Mouse (Mus musculus): ENCODE measurements around the gene Olfr978. TPM values are rescaled to one million over a fixed set of nuclear protein-coding genes. Genes with fewer than 3 reads are reported as not detected.

Olfr978 gene
- not detected in 2 replicates for polyA plus RNA-seq (2012; ENCODE audit: low replicate concordance)

DNA sequence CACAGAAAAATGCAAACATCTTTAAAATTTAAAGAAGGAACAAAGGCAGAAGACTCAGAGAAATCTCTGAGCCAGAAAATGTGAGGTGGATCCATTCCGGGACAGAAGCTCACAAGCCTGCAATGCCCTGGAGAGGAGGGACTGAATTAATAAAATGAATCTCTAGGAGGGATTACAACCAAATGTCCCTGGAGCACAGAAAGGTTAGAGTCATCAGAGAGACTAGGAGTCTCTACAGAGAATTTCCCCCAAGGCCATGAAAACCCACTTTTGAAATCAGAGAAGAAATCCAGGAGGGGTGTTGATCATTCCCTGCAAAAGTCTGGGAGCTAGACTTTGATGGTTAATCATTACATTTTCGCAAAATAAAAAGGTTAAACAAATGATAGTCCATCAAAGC is at the start of gene Olfr978:
Olfr978 (plus strand) TSS at position 301 of the 400 bp plus-strand sequence.

DNA sequence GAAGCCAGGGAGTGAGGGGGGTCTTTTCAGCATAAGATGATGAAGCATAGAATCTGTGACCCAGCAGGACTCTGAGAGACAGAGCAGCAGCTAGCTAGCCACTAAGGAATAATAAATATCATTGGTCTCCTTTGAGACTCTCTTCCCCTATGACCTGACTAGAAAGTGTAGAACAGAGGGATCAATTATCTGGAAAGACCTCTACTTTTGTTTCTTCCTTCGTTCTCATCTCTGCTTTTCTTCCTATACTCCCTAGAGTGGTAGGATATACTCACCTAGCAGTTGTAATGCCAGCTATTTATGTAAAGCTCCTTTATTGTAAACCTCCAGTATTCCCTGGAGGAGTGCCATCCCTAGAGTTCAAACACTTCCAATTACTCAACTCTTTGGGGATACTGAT is 40.0 kb upstream of the Olfr978 start, which contains the start of gene Olfr975:
Olfr975 (minus strand) TSS at position 101 of the 400 bp plus-strand sequence.

DNA sequence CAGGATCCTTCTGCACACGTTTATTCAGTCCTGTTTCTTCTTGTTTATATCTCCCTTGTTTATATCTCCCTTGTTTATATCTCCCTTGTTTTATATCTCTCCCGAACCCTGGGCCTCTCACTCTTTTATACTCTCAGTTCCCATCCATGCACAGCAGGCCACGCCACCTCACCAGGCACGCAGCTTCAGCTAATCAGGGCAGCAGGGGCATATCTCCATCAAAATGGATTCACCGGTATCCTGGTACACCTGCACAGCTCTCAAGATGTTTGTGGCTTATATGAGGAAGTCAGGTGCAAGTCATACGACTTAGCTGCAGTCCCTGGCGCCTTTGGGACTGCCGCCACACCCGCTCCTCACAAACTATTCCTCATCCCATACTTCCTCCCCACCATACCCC is 30.9 kb upstream of the Olfr978 start, which contains the start of gene Olfr976:
Olfr976 (minus strand) TSS at position 101 of the 400 bp plus-strand sequence.

DNA sequence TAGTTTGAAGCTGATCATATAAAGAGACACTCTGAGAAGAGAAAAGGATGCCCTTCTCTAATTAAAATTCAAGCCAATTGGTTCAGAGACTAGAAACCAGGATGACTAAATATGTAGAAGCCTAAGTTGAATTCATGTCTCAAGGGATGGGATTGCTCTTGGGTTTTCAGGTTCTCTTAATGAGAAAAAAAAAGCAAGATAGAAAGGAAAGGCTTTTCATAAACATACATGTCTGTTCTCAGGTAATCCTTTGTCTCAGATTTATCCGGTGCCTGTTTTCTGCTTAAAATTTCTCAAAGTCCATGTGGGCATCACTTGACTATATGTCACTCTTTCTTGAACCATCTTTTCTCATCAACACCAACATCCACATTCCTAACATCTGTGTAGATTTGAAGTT is 11.5 kb downstream of the Olfr978 start, which contains the start of gene Olfr979:
Olfr979 (minus strand) TSS at position 101 of the 400 bp plus-strand sequence.

DNA sequence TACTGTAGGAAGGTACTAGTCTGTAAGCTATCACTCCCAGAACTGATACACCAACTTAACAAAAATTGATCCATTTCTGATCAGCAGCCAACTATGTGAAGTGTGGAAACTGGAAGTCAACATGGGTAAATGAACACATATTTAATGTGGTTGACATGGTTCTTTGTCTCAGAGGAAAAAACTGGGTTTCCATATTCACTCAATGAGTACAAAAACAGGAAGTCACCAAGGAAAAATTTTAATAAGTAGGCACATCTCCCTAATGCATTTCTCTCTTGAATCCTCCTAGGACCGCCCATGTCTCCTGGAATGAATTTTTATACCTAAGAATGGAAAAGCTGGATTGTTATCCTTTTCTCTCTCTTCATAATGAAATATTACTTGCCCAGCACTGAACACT is 17.6 kb downstream of the Olfr978 start, which contains the start of gene Olfr980:
Olfr980 (minus strand) TSS at position 101 of the 400 bp plus-strand sequence.

DNA sequence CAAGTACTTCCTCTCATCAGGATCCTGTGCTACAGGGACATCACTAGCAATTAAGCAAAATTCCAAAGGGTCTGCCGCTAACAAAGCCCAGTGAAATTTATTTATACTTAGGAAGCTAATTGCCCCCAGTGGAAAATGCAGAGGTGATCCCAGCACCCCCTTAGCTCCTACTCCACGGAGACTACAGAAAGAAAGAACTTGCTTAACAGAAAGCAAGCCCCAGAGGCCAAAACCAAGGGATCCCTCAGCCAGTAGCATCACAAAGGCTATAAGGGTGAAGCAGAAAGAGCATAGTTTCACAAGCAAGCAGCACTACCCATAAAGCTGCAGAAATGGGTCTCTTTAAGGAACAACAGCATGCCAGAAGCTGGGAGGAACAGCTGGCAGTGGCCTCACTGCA is 29.3 kb downstream of the Olfr978 start, which contains the start of gene Olfr981:
Olfr981 (plus strand) TSS at position 301 of the 400 bp plus-strand sequence.

Other genes starting within 250 kb of the Olfr978 start
- not detected in 2 replicates for gene Olfr967, start 245.9 kb upstream of the Olfr978 start, polyA plus RNA-seq (2012; ENCODE audit: low replicate concordance)
- not detected in 2 replicates for gene Olfr968, start 208.9 kb upstream of the Olfr978 start, polyA plus RNA-seq (2012; ENCODE audit: low replicate concordance)
- not detected in 2 replicates for gene Olfr969, start 201.2 kb upstream of the Olfr978 start, polyA plus RNA-seq (2012; ENCODE audit: low replicate concordance)
- gene Olfr970, start 183.3 kb upstream of the Olfr978 start, polyA plus RNA-seq (2012; ENCODE audit: low replicate concordance), result not detected in 2 replicates
- not detected in 2 replicates for gene Olfr971, start 155.2 kb upstream of the Olfr978 start, polyA plus RNA-seq (2012; ENCODE audit: low replicate concordance)
- not detected in 2 replicates for gene Olfr972, start 125.7 kb upstream of the Olfr978 start, polyA plus RNA-seq (2012; ENCODE audit: low replicate concordance)
- gene Olfr229, start 84.8 kb upstream of the Olfr978 start, polyA plus RNA-seq (2012; ENCODE audit: low replicate concordance), result not detected in 2 replicates
- not detected in 2 replicates for gene Olfr974, start 54.6 kb upstream of the Olfr978 start, polyA plus RNA-seq (2012; ENCODE audit: low replicate concordance)
- not detected in 2 replicates for gene Olfr975, start 40.1 kb upstream of the Olfr978 start, polyA plus RNA-seq (2012; ENCODE audit: low replicate concordance)
- gene Olfr976, start 31.0 kb upstream of the Olfr978 start, polyA plus RNA-seq (2012; ENCODE audit: low replicate concordance), result not detected in 2 replicates
- 0.05 TPM in 1 of 2 replicates, not detected in the other for gene Olfr979, start 11.4 kb downstream of the Olfr978 start, polyA plus RNA-seq (2012; ENCODE audit: low replicate concordance)
- not detected in 2 replicates for gene Olfr980, start 17.5 kb downstream of the Olfr978 start, polyA plus RNA-seq (2012; ENCODE audit: low replicate concordance)
- not detected in 2 replicates for gene Olfr981, start 29.4 kb downstream of the Olfr978 start, polyA plus RNA-seq (2012; ENCODE audit: low replicate concordance)
- gene Olfr982, start 81.7 kb downstream of the Olfr978 start, polyA plus RNA-seq (2012; ENCODE audit: low replicate concordance), result not detected in 2 replicates
- gene Olfr983, start 101.5 kb downstream of the Olfr978 start, polyA plus RNA-seq (2012; ENCODE audit: low replicate concordance), result not detected in 2 replicates
- gene Olfr984, start 122.1 kb downstream of the Olfr978 start, polyA plus RNA-seq (2012; ENCODE audit: low replicate concordance), result not detected in 2 replicates
- not detected in 2 replicates for gene Olfr985, start 138.1 kb downstream of the Olfr978 start, polyA plus RNA-seq (2012; ENCODE audit: low replicate concordance)
- gene Tmem225, start 156.0 kb downstream of the Olfr978 start, polyA plus RNA-seq (2012; ENCODE audit: low replicate concordance), result not detected in 2 replicates
- not detected in 2 replicates for gene Olfr986, start 188.8 kb downstream of the Olfr978 start, polyA plus RNA-seq (2012; ENCODE audit: low replicate concordance)
- 0.20 and 0.39 TPM in 2 replicates for gene Zfp202, start 200.2 kb downstream of the Olfr978 start, polyA plus RNA-seq (2012; ENCODE audit: low replicate concordance)

Measured in leukemia stem cell, adult 10-12 weeks (primary cell).